Mouse (Mus musculus) embryonic stem cell, embryonic (primary cell): ENCODE measurements around the gene Stra6.

Source experiments
- CTCF ChIA-PET, 4 experiments: fragments of 300-600 bp in 2 of 4; fragments of 350-600 bp in 2 of 4; sonication (Branson Sonifier 250); formaldehyde crosslinking; loops; one replicate each; lab custom pipeline; 2022; ENCODE audit warnings: inconsistent platforms in 2 of 4; lab: Charles Lee
- POLR2A ChIA-PET, 4 experiments: fragments of 300-600 bp in 2 of 4; fragments of 350-600 bp in 2 of 4; sonication (Branson Sonifier 250); formaldehyde crosslinking; loops; one replicate each; lab custom pipeline; 2022; ENCODE audit warnings: antibody characterized with exemption in 4 of 4, inconsistent platforms in 1 of 4; lab: Charles Lee

Gene Stra6

GRCm38 (mm10) chr9:58099836-58100565, 36.4 kb downstream of the Stra6 start:
- ChIA-PET POLR2A (interaction anchor here in 3 of 4 experiments (0.6 to 1.4 kb wide), 3 partner anchors 47 to 562 kb away, joined by 3 read pairs; no protein-coding TSS in a partner anchor), CTCF (interaction anchor here in 1 of 4 experiments (1.1 kb wide), 1 partner anchor 49 kb away, joined by 3 read pairs; no protein-coding TSS in a partner anchor)

GRCm38 (mm10) chr9:58102013-58102412, 38.4 kb downstream of the Stra6 start:
- POLR2A ChIA-PET: interaction anchor here in 1 of 4 experiments (0.5 to 0.9 kb wide), 2 partner anchors 8 to 10 kb away, joined by 3 read pairs; no protein-coding TSS in a partner anchor
- CTCF ChIA-PET: no interaction called here

GRCm38 (mm10) chr9:58103647-58104046, 40.1 kb downstream of the Stra6 start:
- POLR2A ChIA-PET: interaction anchor here in 1 of 4 experiments (0.8 kb wide), 1 partner anchor 8 kb away, joined by 3 read pairs; no protein-coding TSS in a partner anchor
- CTCF ChIA-PET: interaction anchor here in 2 of 4 experiments (0.6 kb wide), 2 partner anchors 31 to 202 kb away, joined by 4 to 5 read pairs; no protein-coding TSS in a partner anchor

GRCm38 (mm10) chr9:58105595-58106169, 42.1 kb downstream of the Stra6 start:
- ChIA-PET POLR2A (interaction anchor here in 1 of 4 experiments (1.1 to 1.4 kb wide), 4 partner anchors 8 to 24 kb away, joined by 3 to 4 read pairs (median 4); no protein-coding TSS in a partner anchor), CTCF (no interaction called here)

- POLR2A ChIA-PET: interaction anchor here in 1 of 4 experiments (0.6 kb wide), 1 partner anchor 130 kb away, joined by 5 read pairs; no protein-coding TSS in a partner anchor
- CTCF ChIA-PET: interaction anchor here in 1 of 4 experiments (0.6 kb wide), 1 partner anchor 1420 kb away, joined by 3 read pairs; no protein-coding TSS in a partner anchor
Measured at GRCm38 (mm10) chr9:58107494-58107893, 43.9 kb downstream of the Stra6 start.

GRCm38 (mm10) chr9:58110787-58111186, 47.2 kb downstream of the Stra6 start:
- ChIA-PET POLR2A (interaction anchor here in 1 of 4 experiments (1.0 kb wide), 1 partner anchor 8 kb away, joined by 3 read pairs; no protein-coding TSS in a partner anchor), CTCF (no interaction called here)

- CTCF ChIA-PET: no interaction called here
- POLR2A ChIA-PET: interaction anchor here in 1 of 4 experiments (1.1 kb wide), 1 partner anchor 8 kb away, joined by 3 read pairs; no protein-coding TSS in a partner anchor
Measured at GRCm38 (mm10) chr9:58111431-58111830, 47.8 kb downstream of the Stra6 start.

GRCm38 (mm10) chr9:58112321-58112751, 48.7 kb downstream of the Stra6 start:
- ChIA-PET POLR2A (interaction anchor here in 2 of 4 experiments (0.6 to 2.6 kb wide), 22 partner anchors 9 to 633 kb away, joined by 3 to 12 read pairs (median 3); partner anchors contain the start of genes Clk3 (in 1 of the 2), Islr (in 1 of the 2) and Islr2 (in 1 of the 2)), CTCF (interaction anchor here in 3 of 4 experiments (0.6 to 1.1 kb wide), 11 partner anchors 14 to 1487 kb away, joined by 3 to 8 read pairs (median 4); partner anchors contain the start of genes Islr (in 2 of the 3) and Islr2 (in 2 of the 3))

GRCm38 (mm10) chr9:58112866-58113278, 49.3 kb downstream of the Stra6 start:
- CTCF ChIA-PET: interaction anchor here in 3 of 4 experiments (0.6 to 1.2 kb wide), 10 partner anchors 14 to 109 kb away, joined by 3 to 8 read pairs (median 3); partner anchors contain the start of genes Islr (in 2 of the 3) and Islr2 (in 2 of the 3)
- POLR2A ChIA-PET: interaction anchor here in 3 of 4 experiments (0.6 to 2.6 kb wide), 24 partner anchors 8 to 484 kb away, joined by 3 to 12 read pairs (median 4); partner anchors contain the start of genes Clk3 (in 1 of the 3), Islr (in 1 of the 3) and Islr2 (in 1 of the 3)

GRCm38 (mm10) chr9:58113279-58113884, 49.8 kb downstream of the Stra6 start:
- ChIA-PET POLR2A (interaction anchor here in 3 of 4 experiments (0.7 to 2.6 kb wide), 26 partner anchors 8 to 347 kb away, joined by 3 to 12 read pairs (median 4); partner anchors contain the start of genes Clk3 (in 1 of the 3), Islr (in 1 of the 3) and Islr2 (in 1 of the 3)), CTCF (interaction anchor here (0.5 to 1.6 kb wide), 8 partner anchors 27 to 115 kb away, joined by 3 to 4 read pairs (median 4); partner anchors contain the start of genes Islr (in 2 of the 4) and Islr2 (in 2 of the 4))

GRCm38 (mm10) chr9:58114019-58114418, 50.4 kb downstream of the Stra6 start:
- CTCF ChIA-PET: interaction anchor here in 3 of 4 experiments (0.5 to 1.6 kb wide), 3 partner anchors 60 to 115 kb away, joined by 4 read pairs; partner anchors contain the start of genes Islr (in 1 of the 3) and Islr2 (in 1 of the 3)
- POLR2A ChIA-PET: interaction anchor here in 3 of 4 experiments (0.7 to 2.6 kb wide), 17 partner anchors 9 to 337 kb away, joined by 3 to 12 read pairs (median 4); partner anchors contain the start of genes Islr (in 1 of the 3) and Islr2 (in 1 of the 3)

GRCm38 (mm10) chr9:58115297-58115925, 51.8 kb downstream of the Stra6 start:
- POLR2A ChIA-PET: interaction anchor here (0.5 to 1.4 kb wide), 8 partner anchors 13 to 723 kb away, joined by 3 to 5 read pairs (median 3); partner anchors contain the start of genes Islr (in 1 of the 4) and Islr2 (in 1 of the 4)
- CTCF ChIA-PET: interaction anchor here in 3 of 4 experiments (0.6 to 1.1 kb wide), 4 partner anchors 89 to 456 kb away, joined by 3 to 4 read pairs (median 4); partner anchors contain the start of genes Islr (in 2 of the 3) and Islr2 (in 2 of the 3)

GRCm38 (mm10) chr9:58116024-58116651, 52.5 kb downstream of the Stra6 start:
- CTCF ChIA-PET: interaction anchor here in 2 of 4 experiments (0.7 to 1.1 kb wide), 3 partner anchors 88 to 100 kb away, joined by 3 to 4 read pairs (median 3); partner anchors contain the start of genes Islr (in 2 of the 2) and Islr2 (in 2 of the 2)
- POLR2A ChIA-PET: interaction anchor here in 2 of 4 experiments (0.5 to 1.4 kb wide), 10 partner anchors 10 to 722 kb away, joined by 3 to 4 read pairs (median 3); partner anchors contain the start of genes Islr (in 1 of the 2) and Islr2 (in 1 of the 2)

GRCm38 (mm10) chr9:58118671-58119070, 55.1 kb downstream of the Stra6 start, which contains the start of gene Ccdc33:
TSS of gene Ccdc33 (minus strand) at chr9:58118823.
- ChIA-PET POLR2A (interaction anchor here in 1 of 4 experiments (1.9 kb wide), 1 partner anchor 10 kb away, joined by 4 read pairs; no protein-coding TSS in a partner anchor), CTCF (no interaction called here)

- ChIA-PET POLR2A (interaction anchor here (0.5 to 3.5 kb wide), 7 partner anchors 11 to 89 kb away, joined by 3 to 12 read pairs (median 3); no protein-coding TSS in a partner anchor), CTCF (interaction anchor here in 1 of 4 experiments (0.5 kb wide), 1 partner anchor 155 kb away, joined by 3 read pairs; no protein-coding TSS in a partner anchor)
Measured at GRCm38 (mm10) chr9:58125085-58125484, 61.5 kb downstream of the Stra6 start.
